Mouse (Mus musculus) T-helper 1 cell (primary cell): ENCODE data around the gene Actbl2.

Experiments used
- in situ Hi-C: fragments of 300-600 bp; cut with MboI, MseI; formaldehyde crosslinking; loops from one replicate; pipeline ENCODE4 v1.15.1; 2025; ENCODE audit warnings: high pct_unique_total_duplicates

The Actbl2 gene

GRCm38 (mm10) chr13:111266855-111267254 lies 12.0 kb downstream of the Actbl2 start:
- in situ Hi-C loops, result loop anchor here (10.0 kb wide), 1 partner anchor 872 kb away; the partner anchor contains the start of gene Plk2

- in situ Hi-C loops, result loop anchor here (10.0 kb wide), 1 partner anchor 874 kb away; the partner anchor contains the start of gene Plk2
Measured at GRCm38 (mm10) chr13:111268992-111269391, 14.2 kb downstream of the Actbl2 start.

- in situ Hi-C loops, result loop anchor here (10.0 kb wide), 1 partner anchor 875 kb away; the partner anchor contains the start of gene Plk2
Measured at GRCm38 (mm10) chr13:111269789-111270335, 15.0 kb downstream of the Actbl2 start.

DNA sequence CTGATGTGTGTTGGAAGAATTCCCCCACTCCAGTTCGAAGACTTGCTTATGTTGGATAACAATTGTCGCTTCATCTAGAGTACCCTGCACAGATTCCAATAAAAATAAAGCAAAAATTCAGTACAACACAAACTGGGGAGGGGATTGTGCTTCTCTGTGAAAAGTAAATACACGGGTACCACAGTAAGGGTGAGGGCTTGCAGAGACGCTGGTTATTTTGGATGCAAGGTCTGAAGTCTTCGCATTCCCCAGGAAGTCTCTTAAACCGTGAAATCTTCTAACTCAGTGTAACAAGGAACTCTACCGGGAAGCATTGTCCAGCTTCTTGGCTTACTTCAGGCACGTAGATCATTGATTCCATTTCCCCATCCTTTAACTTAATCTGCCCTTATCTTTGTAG lies 17.1 kb downstream of the Actbl2 start:
- in situ Hi-C loops, result no loop called here

DNA sequence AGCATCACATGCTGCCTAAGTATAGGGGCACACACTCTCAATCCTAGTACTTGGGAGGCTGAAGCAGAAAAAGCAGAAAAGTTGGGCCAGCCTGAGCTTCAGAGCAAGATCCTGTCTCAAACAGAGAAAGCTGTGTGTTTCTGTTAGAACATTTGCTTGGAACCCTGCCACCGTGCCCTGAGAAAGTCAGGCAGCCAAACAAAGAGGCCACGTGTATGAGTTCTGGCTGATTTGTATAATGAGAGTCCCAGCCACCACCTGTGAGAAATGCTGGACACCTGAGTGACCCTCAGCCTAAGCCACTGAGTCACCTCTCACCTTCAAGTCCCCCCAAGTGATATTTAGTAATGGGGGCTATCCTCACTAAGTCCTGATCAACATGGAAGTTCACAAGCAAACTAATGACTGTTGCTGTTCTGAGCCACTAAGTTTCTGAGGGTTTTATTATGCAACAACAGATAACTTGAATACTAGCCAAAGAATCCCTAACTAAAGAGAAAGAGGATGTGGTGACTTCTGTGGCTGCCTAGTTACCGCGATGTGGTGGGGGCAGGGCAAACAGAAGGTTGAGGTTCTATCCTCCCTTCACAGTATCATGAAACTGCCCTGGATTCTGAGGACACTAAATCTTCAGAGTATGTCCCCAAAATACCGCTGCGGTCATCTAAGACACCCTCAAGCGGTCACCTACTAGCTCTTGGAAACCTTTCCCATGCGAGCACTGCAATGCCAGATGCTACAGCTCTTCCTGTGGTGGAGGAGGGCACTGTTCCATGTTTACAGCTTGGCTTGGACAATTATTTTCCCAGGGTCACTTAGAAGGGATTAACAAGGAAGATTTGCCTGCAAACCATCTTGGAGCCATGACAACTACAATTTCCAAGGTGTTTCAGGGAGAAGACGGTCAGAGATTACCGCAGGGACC lies 31.9 kb downstream of the Actbl2 start:
- in situ Hi-C loops, result no loop called here

DNA sequence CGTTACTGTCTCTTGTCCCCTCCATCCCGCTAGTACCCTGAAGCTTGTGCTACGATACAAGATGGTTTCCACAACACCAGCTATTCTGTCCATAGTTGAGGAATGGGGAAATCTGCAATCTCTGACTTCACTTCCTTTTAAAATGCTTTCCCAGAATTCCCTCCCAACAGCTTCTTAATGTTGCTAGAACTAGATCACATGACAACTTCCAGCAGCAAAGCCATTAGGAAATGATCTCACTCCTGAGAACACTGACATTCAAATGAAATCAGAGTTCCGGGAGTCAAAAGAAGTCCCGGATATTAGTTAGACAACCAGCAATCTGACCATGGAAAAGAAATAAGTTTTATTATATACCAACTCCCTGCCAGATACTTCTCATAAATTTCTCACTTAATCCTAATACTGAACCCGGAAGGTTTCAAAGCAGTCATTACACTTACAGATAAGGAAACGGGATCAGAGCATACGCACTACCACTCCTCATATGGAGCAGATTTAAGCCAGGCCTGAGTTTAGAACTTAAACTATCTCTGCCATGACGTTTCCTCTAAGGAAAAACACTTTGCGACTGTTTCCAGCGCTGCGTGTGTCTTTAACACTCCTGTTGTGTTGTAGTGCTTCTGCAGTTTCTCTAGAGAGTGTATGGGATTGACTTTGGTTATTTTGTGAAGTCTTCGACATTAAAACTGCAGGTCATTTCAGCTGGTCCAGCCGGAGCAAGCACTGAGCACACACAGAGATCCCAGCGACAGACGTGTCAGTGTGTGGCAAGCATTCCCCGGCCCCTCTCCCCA lies 36.5 kb downstream of the Actbl2 start:
- in situ Hi-C loops, result no loop called here

GRCm38 (mm10) chr13:111291958-111292493 lies 37.2 kb downstream of the Actbl2 start:
- in situ Hi-C loops, result no loop called here

GRCm38 (mm10) chr13:111293478-111293877 lies 38.7 kb downstream of the Actbl2 start:
- in situ Hi-C loops, result no loop called here

- in situ Hi-C loops, result no loop called here
Measured at GRCm38 (mm10) chr13:111294965-111295494, 40.2 kb downstream of the Actbl2 start.

DNA sequence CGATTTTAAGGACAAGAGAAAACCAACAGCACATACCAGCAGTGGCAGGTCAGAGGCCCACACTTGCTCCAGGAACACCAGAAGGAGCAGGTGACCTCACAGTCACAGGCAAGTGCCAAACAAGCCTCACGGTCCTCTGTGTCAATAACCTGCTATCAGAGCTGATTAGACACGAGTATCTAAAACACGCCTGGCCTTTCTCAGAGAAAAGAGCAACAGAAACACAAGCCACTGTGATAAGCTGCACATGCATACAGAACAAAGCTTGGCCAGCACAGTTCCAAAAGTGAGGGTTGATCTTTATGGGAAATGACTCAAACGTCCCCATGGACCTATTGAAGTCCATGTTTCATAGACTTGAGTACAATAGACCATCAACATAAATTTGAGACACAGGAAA lies 41.2 kb downstream of the Actbl2 start:
- in situ Hi-C loops, result no loop called here

DNA sequence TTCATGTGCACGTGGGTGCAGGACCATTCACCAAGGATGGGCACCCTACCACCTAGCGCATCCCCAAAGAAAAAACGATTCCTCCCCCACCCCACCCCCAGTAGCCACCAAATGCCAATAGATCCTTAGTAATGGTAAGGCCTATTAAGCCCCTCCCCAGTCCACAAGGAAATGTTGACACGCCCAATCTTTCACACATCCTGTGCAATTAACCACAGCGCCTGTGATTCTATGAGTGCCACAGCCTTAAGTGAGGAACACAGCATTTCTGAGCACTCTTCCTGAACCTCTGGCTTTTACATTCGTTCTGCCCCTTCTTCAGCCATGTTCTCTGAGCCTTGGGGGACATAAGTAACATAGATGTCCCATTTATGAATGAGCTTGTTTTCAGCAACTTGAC lies 42.8 kb downstream of the Actbl2 start:
- in situ Hi-C loops, result no loop called here

- in situ Hi-C loops, result no loop called here
Measured at GRCm38 (mm10) chr13:111299145-111299713, 44.4 kb downstream of the Actbl2 start.

DNA sequence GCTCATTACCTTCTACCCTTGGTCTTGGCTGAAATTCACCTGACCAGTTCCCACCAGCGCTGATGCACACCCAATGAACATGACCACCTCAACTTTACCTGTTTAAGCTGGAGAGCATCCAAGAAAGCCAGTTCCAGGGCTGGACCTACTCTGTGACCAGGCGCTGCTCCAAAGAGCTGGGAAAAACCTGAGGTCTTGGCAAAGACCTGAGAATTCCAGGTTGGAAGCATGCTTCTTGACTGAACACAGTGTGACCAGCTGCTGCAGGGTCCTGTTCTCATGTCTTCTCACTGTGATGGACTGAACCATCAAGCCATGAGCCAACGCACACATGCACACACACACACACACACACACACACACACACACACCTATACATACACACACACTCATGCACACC lies 46.0 kb downstream of the Actbl2 start:
- in situ Hi-C loops, result no loop called here

DNA sequence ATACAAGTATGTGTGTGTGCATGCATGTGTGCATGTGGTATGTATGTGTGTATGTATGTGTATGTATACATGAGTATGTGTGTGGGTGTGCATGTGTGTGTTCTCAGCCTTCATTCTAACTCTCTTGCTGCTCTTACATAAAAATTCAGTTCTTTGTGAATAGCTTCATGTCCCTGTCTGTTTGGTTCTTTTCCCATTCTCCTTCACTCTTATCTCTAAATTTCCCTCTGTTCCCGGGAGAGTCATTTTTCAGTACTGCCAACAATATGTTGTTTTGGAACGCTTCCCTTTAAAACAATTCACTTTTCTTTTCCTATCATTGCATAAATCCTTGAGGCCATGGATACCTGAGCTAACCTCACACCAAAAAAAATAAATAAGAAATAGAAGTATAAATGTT lies 46.6 kb downstream of the Actbl2 start:
- in situ Hi-C loops, result no loop called here

- in situ Hi-C loops, result no loop called here
Measured at GRCm38 (mm10) chr13:111304194-111304593, 49.4 kb downstream of the Actbl2 start.

- in situ Hi-C loops, result no loop called here
Measured at GRCm38 (mm10) chr13:111304736-111305135, 49.9 kb downstream of the Actbl2 start.
